Mouse (Mus musculus): Measurements from ENCODE around the gene Pglyrp2. TPM values are rescaled to one million over a fixed set of nuclear protein-coding genes. Genes with fewer than 3 reads are reported as not detected.

Pglyrp2 gene
- polyA plus RNA-seq, 1 experiment = not detected

DNA sequence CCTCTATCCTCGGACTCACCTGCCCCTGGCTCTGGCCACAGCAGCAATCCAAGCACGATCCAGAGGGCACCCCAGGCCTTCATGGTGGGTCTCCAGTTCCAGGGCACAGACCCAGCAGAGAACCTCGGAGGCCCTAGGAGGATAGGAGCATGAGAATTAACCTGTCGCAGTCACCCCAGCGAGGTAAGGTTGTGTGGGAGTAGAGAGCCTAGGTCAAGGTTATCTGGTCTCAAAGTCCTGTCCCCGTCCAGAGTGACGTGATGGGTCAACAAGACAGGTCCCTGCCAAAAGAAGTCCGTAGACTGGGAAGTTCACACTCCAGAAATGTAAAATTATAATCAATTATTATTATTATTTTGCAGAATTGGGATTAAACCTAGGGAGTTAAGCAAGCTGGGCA, 3.2 kb downstream of the Pglyrp2 start:
- no peaks in the 10 kb centered on the region for H3K36me3 ChIP-seq (ENCODE audit: control insufficient read depth, insufficient read depth)
- TF ChIP-seq CEBPB (IDR thresholded peaks at IDR 0.05; ENCODE audit: low read depth) (no peak), FOSL1 (IDR thresholded peaks at IDR 0.05; ENCODE audit: insufficient read depth, low read length, poor library complexity, severe bottlenecking) (no peak), USF1 (IDR thresholded peaks at IDR 0.05; ENCODE audit: low read depth) (no peak), MYOD1 (IDR thresholded peaks at IDR 0.05; ENCODE audit: control insufficient read depth, insufficient read length, low read depth) (no peak), CTCF (IDR thresholded peaks at IDR 0.05; ENCODE audit: control insufficient read depth, insufficient read depth, insufficient read length) (no peak), MYOG (IDR thresholded peaks at IDR 0.05; ENCODE audit: control insufficient read depth, extremely low read depth, insufficient read length) (no peak), MAX (IDR thresholded peaks at IDR 0.05) (no peak)

DNA sequence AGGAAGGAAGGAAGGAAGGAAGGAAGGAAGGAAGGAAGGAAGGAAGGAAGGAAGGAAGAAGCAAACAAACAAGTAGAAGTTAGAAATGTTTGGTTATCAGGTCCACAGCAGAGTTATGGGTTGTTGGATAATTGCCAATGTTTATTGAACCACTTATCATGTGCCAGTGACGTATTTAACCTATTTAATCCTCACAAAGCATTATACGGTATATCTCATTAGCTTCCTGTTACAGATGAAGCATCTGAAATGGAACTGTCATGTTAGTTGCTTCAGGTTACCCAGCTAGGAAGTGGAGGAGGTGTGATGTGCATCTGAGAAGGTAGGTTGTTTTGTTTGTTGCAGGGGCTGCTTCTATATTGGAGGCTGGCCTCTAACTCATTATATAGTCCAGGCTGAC, 4.0 kb downstream of the Pglyrp2 start:
- peaks cover 14% of the 10 kb centered on the region for H3K27me3 ChIP-seq (ENCODE audit: control insufficient read depth, insufficient read depth, insufficient read length)
- no peak overlapping the region for H3ac ChIP-seq (ENCODE audit: control insufficient read depth, insufficient read length, low read depth)
- no peaks in the 10 kb centered on the region for H3K36me3 ChIP-seq (ENCODE audit: control insufficient read depth, insufficient read depth)
- H3K79me3 ChIP-seq (ENCODE audit: low read depth) = no peaks in the 10 kb centered on the region
- TF ChIP-seq USF1 (IDR thresholded peaks at IDR 0.05; ENCODE audit: low read depth) (no peak), MAX (IDR thresholded peaks at IDR 0.05) (no peak), MYOD1 (IDR thresholded peaks at IDR 0.05; ENCODE audit: control insufficient read depth, insufficient read length, low read depth) (no peak), CTCF (IDR thresholded peaks at IDR 0.05; ENCODE audit: control insufficient read depth, insufficient read depth, insufficient read length) (no peak), FOSL1 (IDR thresholded peaks at IDR 0.05; ENCODE audit: insufficient read depth, low read length, poor library complexity, severe bottlenecking) (no peak), CEBPB (IDR thresholded peaks at IDR 0.05; ENCODE audit: low read depth) (no peak), MYOG (IDR thresholded peaks at IDR 0.05; ENCODE audit: control insufficient read depth, extremely low read depth, insufficient read length) (no peak)
- no peak overlapping the region for H3K4me3 ChIP-seq (ENCODE audit: insufficient read depth, poor library complexity, severe bottlenecking)
- H3K79me2 ChIP-seq (ENCODE audit: control insufficient read depth, insufficient read depth) = no peaks in the 10 kb centered on the region

More for the DNA sequence above, 3.2 kb downstream of the Pglyrp2 start:
- no peaks in the 10 kb centered on the region for H3K79me2 ChIP-seq (ENCODE audit: control insufficient read depth, insufficient read depth)
- no peak overlapping the region for H3K4me3 ChIP-seq (ENCODE audit: insufficient read depth, poor library complexity, severe bottlenecking)
- H3ac ChIP-seq (ENCODE audit: control insufficient read depth, insufficient read length, low read depth) = no peak overlapping the region
- H3K79me3 ChIP-seq (ENCODE audit: low read depth) = no peaks in the 10 kb centered on the region
- peaks cover 8% of the 10 kb centered on the region for H3K27me3 ChIP-seq (ENCODE audit: control insufficient read depth, insufficient read depth, insufficient read length)

DNA sequence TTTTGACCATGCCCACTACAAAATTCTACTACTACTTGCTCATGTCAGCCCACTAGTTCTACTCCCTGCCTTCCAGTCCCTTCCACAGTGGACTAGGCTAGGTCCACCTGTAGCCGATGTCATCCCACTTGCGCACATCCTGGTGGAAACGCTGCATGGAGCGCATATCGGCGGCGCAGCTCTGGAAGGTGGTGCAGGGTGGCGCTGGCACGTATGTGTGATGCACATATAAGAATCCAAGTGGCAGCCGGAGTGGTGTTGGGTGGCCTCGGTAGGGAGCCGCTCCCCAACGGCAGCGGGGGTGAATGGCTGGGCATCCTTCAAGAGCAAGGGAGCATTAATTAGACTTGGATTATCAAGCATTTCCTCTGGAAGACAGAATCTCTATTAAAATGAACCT, 7.2 kb downstream of the Pglyrp2 start:
- no peak for TF ChIP-seq USF1 (IDR thresholded peaks at IDR 0.05; ENCODE audit: low read depth)
- H3K4me3 ChIP-seq (ENCODE audit: insufficient read depth, poor library complexity, severe bottlenecking) = no peak overlapping the region
- H3K79me2 ChIP-seq (ENCODE audit: control insufficient read depth, insufficient read depth) = no peaks in the 10 kb centered on the region
- no peaks in the 10 kb centered on the region for H3K36me3 ChIP-seq (ENCODE audit: control insufficient read depth, insufficient read depth)
- peaks cover 25% of the 10 kb centered on the region for H3K27me3 ChIP-seq (ENCODE audit: control insufficient read depth, insufficient read depth, insufficient read length)
- no peaks in the 10 kb centered on the region for H3K79me3 ChIP-seq (ENCODE audit: low read depth)
- H3ac ChIP-seq (ENCODE audit: control insufficient read depth, insufficient read length, low read depth) = no peak overlapping the region

DNA sequence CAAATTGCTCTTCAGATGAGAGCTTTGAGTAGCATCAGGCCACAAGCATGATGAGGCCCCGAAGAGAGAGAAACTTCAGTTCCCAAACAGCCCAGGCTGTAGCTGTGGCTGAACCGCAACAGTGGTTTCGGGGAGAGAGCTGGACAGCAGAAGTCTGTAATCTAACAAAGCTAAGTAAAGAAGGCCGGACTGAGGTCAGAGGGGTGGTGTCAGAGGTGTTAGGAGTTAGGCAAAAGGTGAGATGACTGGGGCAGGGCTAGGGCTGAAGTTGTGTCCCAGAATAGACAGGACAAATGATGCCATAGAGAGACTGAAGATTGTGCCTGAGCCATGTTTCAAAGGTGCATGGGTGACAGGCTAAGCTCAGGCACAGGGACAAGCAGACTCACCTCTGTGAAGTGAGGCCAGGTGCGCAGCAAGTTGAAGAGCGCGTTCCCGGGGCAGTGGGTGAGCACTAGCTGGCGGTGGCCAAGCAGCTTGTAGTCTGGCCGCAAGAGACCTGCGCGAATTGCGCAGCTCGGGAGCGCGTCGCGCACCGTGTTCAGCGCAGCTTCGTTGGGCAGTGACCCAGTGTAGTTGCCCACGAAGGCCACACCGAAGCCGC, 8.4 kb downstream of the Pglyrp2 start:
- no peak for TF ChIP-seq USF1 (IDR thresholded peaks at IDR 0.05; ENCODE audit: low read depth)
- no peak for TF ChIP-seq MYOD1 (IDR thresholded peaks at IDR 0.05; ENCODE audit: control insufficient read depth, insufficient read length, low read depth)
- TF ChIP-seq MYOG (IDR thresholded peaks at IDR 0.05; ENCODE audit: control insufficient read depth, extremely low read depth, insufficient read length) = no peak
- no peak for TF ChIP-seq CEBPB (IDR thresholded peaks at IDR 0.05; ENCODE audit: low read depth)
- TF ChIP-seq FOSL1 (IDR thresholded peaks at IDR 0.05; ENCODE audit: insufficient read depth, low read length, poor library complexity, severe bottlenecking) = no peak
- TF ChIP-seq MAX (IDR thresholded peaks at IDR 0.05) = no peak
- TF ChIP-seq CTCF (IDR thresholded peaks at IDR 0.05; ENCODE audit: control insufficient read depth, insufficient read depth, insufficient read length) = no peak
- no peak overlapping the region for H3K4me3 ChIP-seq (ENCODE audit: insufficient read depth, poor library complexity, severe bottlenecking)
- no peaks in the 10 kb centered on the region for H3K79me3 ChIP-seq (ENCODE audit: low read depth)

DNA sequence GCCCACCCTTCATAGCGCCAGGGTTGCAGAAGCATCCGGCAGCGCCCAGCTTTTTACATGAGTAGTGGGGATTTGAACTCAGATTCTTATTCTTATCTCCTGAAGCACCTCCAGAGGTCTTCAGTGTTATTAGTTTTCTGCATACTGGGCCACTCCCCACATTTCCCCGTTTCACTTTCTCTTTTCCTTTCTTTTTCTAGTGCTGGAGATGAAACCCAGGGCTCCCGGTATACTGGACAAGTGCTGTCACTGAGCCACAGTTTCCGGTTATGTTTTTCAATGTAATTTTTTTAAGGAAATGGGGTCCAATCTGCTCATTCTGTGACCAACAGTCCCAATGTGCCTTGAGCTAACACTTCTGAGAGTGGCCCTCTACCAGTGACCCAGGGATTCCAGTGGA, 12.1 kb downstream of the Pglyrp2 start:
- Histone ChIP-seq H3K27me3 (ENCODE audit: control insufficient read depth, insufficient read depth, insufficient read length) (peaks cover 25% of the 10 kb centered on the region), H3K79me2 (ENCODE audit: control insufficient read depth, insufficient read depth) (no peaks in the 10 kb centered on the region), H3ac (ENCODE audit: control insufficient read depth, insufficient read length, low read depth) (no peak overlapping the region), H3K36me3 (ENCODE audit: control insufficient read depth, insufficient read depth) (no peaks in the 10 kb centered on the region), H3K79me3 (ENCODE audit: low read depth) (no peaks in the 10 kb centered on the region), H3K4me3 (ENCODE audit: insufficient read depth, poor library complexity, severe bottlenecking) (no peak overlapping the region)
- no peak for TF ChIP-seq MYOG (IDR thresholded peaks at IDR 0.05; ENCODE audit: control insufficient read depth, extremely low read depth, insufficient read length)
- no peak for TF ChIP-seq CTCF (IDR thresholded peaks at IDR 0.05; ENCODE audit: control insufficient read depth, insufficient read depth, insufficient read length)
- no peak for TF ChIP-seq CEBPB (IDR thresholded peaks at IDR 0.05; ENCODE audit: low read depth)
- TF ChIP-seq USF1 (IDR thresholded peaks at IDR 0.05; ENCODE audit: low read depth) = no peak
- TF ChIP-seq MAX (IDR thresholded peaks at IDR 0.05) = no peak
- no peak for TF ChIP-seq FOSL1 (IDR thresholded peaks at IDR 0.05; ENCODE audit: insufficient read depth, low read length, poor library complexity, severe bottlenecking)
- no peak for TF ChIP-seq MYOD1 (IDR thresholded peaks at IDR 0.05; ENCODE audit: control insufficient read depth, insufficient read length, low read depth)

More for the DNA sequence above, 8.4 kb downstream of the Pglyrp2 start:
- H3K36me3 ChIP-seq (ENCODE audit: control insufficient read depth, insufficient read depth) = no peaks in the 10 kb centered on the region
- peaks cover 25% of the 10 kb centered on the region for H3K27me3 ChIP-seq (ENCODE audit: control insufficient read depth, insufficient read depth, insufficient read length)
- no peak overlapping the region for H3ac ChIP-seq (ENCODE audit: control insufficient read depth, insufficient read length, low read depth)
- no peaks in the 10 kb centered on the region for H3K79me2 ChIP-seq (ENCODE audit: control insufficient read depth, insufficient read depth)

DNA sequence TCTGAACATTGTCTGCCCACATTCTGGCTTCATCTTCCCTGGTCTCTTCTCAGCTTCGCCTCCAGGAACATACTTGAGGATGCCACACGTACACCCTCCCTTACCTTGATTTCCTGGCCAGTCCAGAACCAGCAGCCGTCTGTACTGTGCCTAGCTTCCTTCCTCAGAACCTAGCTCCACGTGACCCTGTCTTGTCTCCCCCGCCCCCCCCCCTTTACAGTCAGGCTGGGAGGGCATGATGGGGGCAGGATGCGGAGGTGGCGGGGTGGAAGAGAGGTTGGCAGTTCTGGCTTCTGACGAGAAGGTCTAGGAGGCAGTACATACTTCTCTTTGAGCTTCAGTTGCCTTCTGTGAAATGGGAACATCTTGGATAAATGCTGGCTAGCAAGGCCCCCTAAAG, 20.6 kb downstream of the Pglyrp2 start, which contains the start of gene Rasal3:
TSS of gene Rasal3 (minus strand) at position 167 of the 400 bp plus-strand sequence.
- TF ChIP-seq MYOD1 (IDR thresholded peaks at IDR 0.05; ENCODE audit: control insufficient read depth, insufficient read length, low read depth) (no peak), FOSL1 (IDR thresholded peaks at IDR 0.05; ENCODE audit: insufficient read depth, low read length, poor library complexity, severe bottlenecking) (no peak)
- H3K27me3 ChIP-seq (ENCODE audit: control insufficient read depth, insufficient read depth, insufficient read length) = peaks cover 14% of the 10 kb centered on the region
- no peaks in the 10 kb centered on the region for H3K36me3 ChIP-seq (ENCODE audit: control insufficient read depth, insufficient read depth)
- H3K4me3 ChIP-seq (ENCODE audit: insufficient read depth, poor library complexity, severe bottlenecking) = no peak within 1 kb of the TSS
- H3K79me2 ChIP-seq (ENCODE audit: control insufficient read depth, insufficient read depth) = no peaks in the 10 kb centered on the region
- no peaks in the 10 kb centered on the region for H3K79me3 ChIP-seq (ENCODE audit: low read depth)
- H3ac ChIP-seq (ENCODE audit: control insufficient read depth, insufficient read length, low read depth) = no peak within 1 kb of the TSS
